Mouse (Mus musculus) heart, embryonic 14.5 days (tissue): ENCODE data around the gene Gm10643. TPM values are rescaled to one million over a fixed set of nuclear protein-coding genes. Genes with fewer than 3 reads are reported as not detected.

Source experiments
- ATAC-seq: fragments of 200-750 bp; cut with Nextera tagmentation; 2 replicates; pipeline ENCODE4 v1.8.0; 2017; ENCODE audit warnings: low read depth, moderate TSS enrichment; ENCODE audit not compliant: insufficient number of reproducible peaks, insufficient read depth, low FRiP score
- H3K27ac ChIP-seq, 2 experiments: fragments of 200-500 bp in 1 of 2; fragments of 300-500 bp in 1 of 2; sonication (generic) in 1 of 2; replicated peaks in 1 of 2; 2 replicates each; pipeline ENCODE4 v1.5.1; 2012 to 2014; ENCODE audit warnings: low read depth in 2 of 2, low read length in 2 of 2, control low read depth in 1 of 2, mild to moderate bottlenecking in 1 of 2, mixed read lengths in 1 of 2; ENCODE audit not compliant: control insufficient read depth in 1 of 2, insufficient read depth in 1 of 2
- H3K27me3 ChIP-seq: fragments of 300-500 bp; sonication (generic); 2 replicates; pipeline ENCODE4 v1.6.1; 2014; ENCODE audit warnings: mild to moderate bottlenecking, low read length, control low read depth; ENCODE audit not compliant: control insufficient read depth, insufficient read depth
- H3K36me3 ChIP-seq: fragments of 300-500 bp; sonication (generic); 2 replicates; pipeline ENCODE4 v1.6.1; 2014; ENCODE audit warnings: mild to moderate bottlenecking, control low read depth, low read length, mixed read lengths; ENCODE audit not compliant: control insufficient read depth, insufficient read depth
- H3K4me1 ChIP-seq, 2 experiments: fragments of 200-500 bp in 1 of 2; fragments of 300-500 bp in 1 of 2; sonication (generic) in 1 of 2; 2 replicates each; pipeline ENCODE4 v1.6.1; 2012 to 2014; ENCODE audit warnings: low read length in 2 of 2, control low read depth in 1 of 2, mixed read lengths in 1 of 2; ENCODE audit not compliant: control insufficient read depth in 2 of 2, insufficient read depth in 2 of 2
- H3K4me2 ChIP-seq: fragments of 300-500 bp; sonication (generic); 2 replicates; pipeline ENCODE4 v1.6.1; 2014; ENCODE audit warnings: mild to moderate bottlenecking, low read length
- H3K4me3 ChIP-seq, 2 experiments: fragments of 200-500 bp in 1 of 2; fragments of 300-500 bp in 1 of 2; sonication (generic) in 1 of 2; 2 replicates each; pipeline ENCODE4 v1.5.1; 2012 to 2014; ENCODE audit warnings: low read length in 2 of 2, mild to moderate bottlenecking in 2 of 2, control low read depth in 1 of 2, low read depth in 1 of 2, moderate library complexity in 1 of 2; ENCODE audit not compliant: control insufficient read depth in 1 of 2, insufficient read depth in 1 of 2
- H3K9ac ChIP-seq: fragments of 300-500 bp; sonication (generic); 2 replicates; pipeline ENCODE4 v1.6.1; 2014; ENCODE audit warnings: mild to moderate bottlenecking, low read length
- H3K9me3 ChIP-seq: fragments of 300-500 bp; sonication (generic); 2 replicates; pipeline ENCODE4 v1.6.1; 2016; ENCODE audit warnings: low read length, control low read depth; ENCODE audit not compliant: control insufficient read depth
- WGBS: fragments of 180-500 bp; shearing (Covaris S2); extraction: QIAGEN DNeasy Blood & Tissue Kit; methylation state at CpG from one replicate; pipeline ENCODE4 v1.1.7; 2014; 5-methylcytosine and 5-hydroxymethylcytosine counted together
- polyA plus RNA-seq: library from polyadenylated mRNA; unstranded; fragments of >200 nt; fragmentation: Nextera tagmentation; extraction: Ambion mirVana; gene quantifications from 2 replicates; pipeline ENCODE4 v1.2.1, GENCODE M21; 2014

The Gm10643 gene
- polyA plus RNA-seq, 1 experiment from 2014 or later, result 1.6 TPM

- H3K27me3 ChIP-seq, result peaks cover 59% of the 10 kb centered on the region
- H3K27ac ChIP-seq, result peak overlapping the region in 1 of 2 experiments; percentile 83; a peak in 1 of 4 replicates
- H3K36me3 ChIP-seq, result no peaks in the 10 kb centered on the region
- WGBS, result 18% methylated on average over 10 of the region's 10 CpGs
- H3K4me2 ChIP-seq, result no peak overlapping the region
- H3K4me3 ChIP-seq, result no peak overlapping the region
- H3K9me3 ChIP-seq, result no peaks in the 10 kb centered on the region
- no peak for ATAC-seq
- no peak overlapping the region for H3K9ac ChIP-seq
- peaks cover 24 to 42% of the 10 kb centered on the region in 2 experiments for H3K4me1 ChIP-seq
These were observed 40.8 kb downstream of the Gm10643 start for GRCm38 (mm10) chr8:84024171-84024570.

GRCm38 (mm10) chr8:84023631-84024030, 41.3 kb downstream of the Gm10643 start:
- WGBS, result 23% methylated on average over 1 of the region's 1 CpGs
- Histone ChIP-seq H3K4me3 (no peak overlapping the region), H3K9me3 (no peaks in the 10 kb centered on the region), H3K36me3 (no peaks in the 10 kb centered on the region), H3K27me3 (peaks cover 57% of the 10 kb centered on the region), H3K4me1 (peaks cover 24 to 42% of the 10 kb centered on the region in 2 experiments), H3K4me2 (peak overlapping the region; percentile 48), H3K9ac (no peak overlapping the region; the same call in 1 of the 2 replicates), H3K27ac (peak overlapping the region; percentile 81 to 83)
- ATAC-seq, result no peak

- Histone ChIP-seq H3K4me3 (no peak overlapping the region), H3K9ac (no peak overlapping the region), H3K27me3 (peaks cover 52% of the 10 kb centered on the region), H3K4me2 (peak overlapping the region; percentile 48), H3K27ac (peak overlapping the region; percentile 81 to 83), H3K36me3 (no peaks in the 10 kb centered on the region), H3K4me1 (peaks cover 24 to 42% of the 10 kb centered on the region in 2 experiments), H3K9me3 (no peaks in the 10 kb centered on the region)
- ATAC-seq, result peak; percentile 59
- WGBS, result 1% methylated on average over 5 of the region's 5 CpGs
These were observed 41.9 kb downstream of the Gm10643 start for GRCm38 (mm10) chr8:84023085-84023484.

GRCm38 (mm10) chr8:84021569-84021968, 43.4 kb downstream of the Gm10643 start:
- 47% methylated on average over 12 of the region's 12 CpGs for WGBS
- peaks cover 36% of the 10 kb centered on the region for H3K27me3 ChIP-seq
- no peak for ATAC-seq
- H3K4me3 ChIP-seq, result no peak overlapping the region
- H3K4me1 ChIP-seq, result peaks cover 24 to 42% of the 10 kb centered on the region in 2 experiments
- H3K4me2 ChIP-seq, result 0 out of 2 replicates have a peak overlapping the region, but pooled peaks have one; percentile 13
- no peak overlapping the region for H3K27ac ChIP-seq
- H3K36me3 ChIP-seq, result no peaks in the 10 kb centered on the region
- H3K9me3 ChIP-seq, result no peaks in the 10 kb centered on the region
- H3K9ac ChIP-seq, result no peak overlapping the region

- H3K9me3 ChIP-seq, result peaks cover 1% of the 10 kb centered on the region; the same call in 1 of the 2 replicates
- ATAC-seq, result no peak
- 12% methylated on average over 18 of the region's 18 CpGs for WGBS
- peaks cover 22 to 38% of the 10 kb centered on the region in 2 experiments for H3K4me1 ChIP-seq
- H3K27ac ChIP-seq, result no peak within 1 kb of the TSS
- no peaks in the 10 kb centered on the region for H3K36me3 ChIP-seq
- peaks cover 32% of the 10 kb centered on the region for H3K27me3 ChIP-seq
- 0 out of 2 replicates have a peak within 1 kb of the TSS, but pooled peaks have one; percentile 13 for H3K4me2 ChIP-seq
- no peak within 1 kb of the TSS for H3K4me3 ChIP-seq
- H3K9ac ChIP-seq, result no peak within 1 kb of the TSS
These were observed 43.8 kb downstream of the Gm10643 start, which contains the start of gene Palm3 for GRCm38 (mm10) chr8:84021096-84021495. TSS of gene Palm3 (plus strand) at chr8:84021471.

GRCm38 (mm10) chr8:84019738-84020137, 45.2 kb downstream of the Gm10643 start:
- Histone ChIP-seq H3K9me3 (peaks cover 5% of the 10 kb centered on the region; the same call in 1 of the 2 replicates), H3K4me2 (no peak overlapping the region), H3K36me3 (no peaks in the 10 kb centered on the region), H3K9ac (no peak overlapping the region), H3K27ac (no peak overlapping the region), H3K27me3 (peaks cover 22% of the 10 kb centered on the region), H3K4me1 (peaks cover 20 to 33% of the 10 kb centered on the region in 2 experiments), H3K4me3 (no peak overlapping the region)
- 80% methylated on average over 9 of the region's 9 CpGs for WGBS
- ATAC-seq, result no peak

GRCm38 (mm10) chr8:84015833-84016232, 49.1 kb downstream of the Gm10643 start:
- H3K9ac ChIP-seq, result no peak overlapping the region
- no peaks in the 10 kb centered on the region for H3K36me3 ChIP-seq
- WGBS, result 93% methylated on average over 5 of the region's 5 CpGs
- H3K27ac ChIP-seq, result no peak overlapping the region
- H3K4me1 ChIP-seq, result peaks cover 2 to 18% of the 10 kb centered on the region in 2 experiments; a peak in 3 of 4 replicates
- H3K4me3 ChIP-seq, result no peak overlapping the region
- H3K9me3 ChIP-seq, result peaks cover 5% of the 10 kb centered on the region; the same call in 1 of the 2 replicates
- no peak for ATAC-seq
- peaks cover 34% of the 10 kb centered on the region for H3K27me3 ChIP-seq
- H3K4me2 ChIP-seq, result no peak overlapping the region
